Mouse (Mus musculus) cortical plate, adult 2 months (tissue): ENCODE measurements around the gene Pde6h. TPM values are rescaled to one million over a fixed set of nuclear protein-coding genes. Genes with fewer than 3 reads are reported as not detected.

Experiments used
- H3K27ac ChIP-seq: fragments of 200-500 bp; 2 replicates; pipeline ENCODE4 v1.5.1; 2012; ENCODE audit warnings: low read length, control low read depth, inconsistent platforms; ENCODE audit not compliant: insufficient read depth
- H3K4me1 ChIP-seq: fragments of 200-500 bp; 2 replicates; pipeline ENCODE4 v1.6.1; 2011; ENCODE audit warnings: low read length; ENCODE audit not compliant: control insufficient read depth, insufficient read depth
- H3K4me3 ChIP-seq: fragments of 200-500 bp; 2 replicates; pipeline ENCODE4 v1.5.1; 2011; ENCODE audit warnings: mild to moderate bottlenecking, low read length, control low read depth; ENCODE audit not compliant: insufficient read depth
- CTCF ChIP-seq: fragments of 200-500 bp; IDR thresholded peaks from 2 replicates; pipeline ENCODE4 v1.5.1; 2011; ENCODE audit warnings: mild to moderate bottlenecking, control low read depth, low read length; ENCODE audit not compliant: insufficient read depth; ENCODE audit errors: extremely low read depth
- POLR2A ChIP-seq: fragments of 200-500 bp; IDR thresholded peaks from 2 replicates; pipeline ENCODE4 v1.6.1; 2011; ENCODE audit warnings: mild to moderate bottlenecking, low read length, control low read depth; ENCODE audit not compliant: insufficient read depth; ENCODE audit errors: extremely low read depth
- polyA plus RNA-seq: library from polyadenylated mRNA; depleted of rRNA; stranded (reverse); fragments of >200 nt; gene quantifications from 2 replicates; pipeline ENCODE4 v1.2.3, GENCODE M21; 2012; rRNA removed

Gene Pde6h
- polyA plus RNA-seq, 1 experiment, result 0.46 TPM

- Histone ChIP-seq H3K4me1 (no peaks in the 10 kb centered on the region), H3K27ac (no peak overlapping the region), H3K4me3 (no peak overlapping the region)
- no peak for TF ChIP-seq CTCF
- no peak for TF ChIP-seq POLR2A
Observed at GRCm38 (mm10) chr6:137004359-137004758, 80.7 kb downstream of the Pde6h start.

GRCm38 (mm10) chr6:137011187-137011586 is 87.6 kb downstream of the Pde6h start:
- Histone ChIP-seq H3K4me1 (no peaks in the 10 kb centered on the region), H3K4me3 (no peak overlapping the region), H3K27ac (no peak overlapping the region)
- no peak for TF ChIP-seq CTCF
- no peak for TF ChIP-seq POLR2A

GRCm38 (mm10) chr6:137014346-137014745 is 90.7 kb downstream of the Pde6h start:
- Histone ChIP-seq H3K4me1 (no peaks in the 10 kb centered on the region), H3K4me3 (no peak overlapping the region), H3K27ac (no peak overlapping the region)
- TF ChIP-seq POLR2A, result no peak
- TF ChIP-seq CTCF, result no peak

- H3K4me1 ChIP-seq, result no peaks in the 10 kb centered on the region
- TF ChIP-seq CTCF, result no peak
- TF ChIP-seq POLR2A, result no peak
- H3K27ac ChIP-seq, result no peak overlapping the region
- no peak overlapping the region for H3K4me3 ChIP-seq
Observed at GRCm38 (mm10) chr6:137017216-137017973, 93.8 kb downstream of the Pde6h start.

Other genes starting within 250 kb of the Pde6h start
- gene Gucy2c, start 142.1 kb upstream of the Pde6h start, polyA plus RNA-seq, result 0.11 and 0.15 TPM in 2 replicates
- gene Hist4h4, start 119.4 kb upstream of the Pde6h start, polyA plus RNA-seq, result 0.51 and 1.1 TPM in 2 replicates
- gene H2afj, start 115.6 kb upstream of the Pde6h start, polyA plus RNA-seq, result 135 and 139 TPM in 2 replicates
- gene BC049715, start 96.2 kb upstream of the Pde6h start, polyA plus RNA-seq, result 1.0 and 1.4 TPM in 2 replicates
- 59.7 and 64.0 TPM in 2 replicates for gene Wbp11, start 95.6 kb upstream of the Pde6h start, polyA plus RNA-seq
- 6.5 and 8.7 TPM in 2 replicates for gene Smco3, start 88.4 kb upstream of the Pde6h start, polyA plus RNA-seq
- 0.06 TPM in 1 of 2 replicates, not detected in the other for gene Art4, start 66.1 kb upstream of the Pde6h start, polyA plus RNA-seq
- 152 and 207 TPM in 2 replicates for gene Mgp, start 48.0 kb upstream of the Pde6h start, polyA plus RNA-seq
- 0.21 and 0.25 TPM in 2 replicates for gene Erp27, start 1.7 kb upstream of the Pde6h start, polyA plus RNA-seq
- 23.5 and 25.7 TPM in 2 replicates for gene Arhgdib, start 18.1 kb downstream of the Pde6h start, polyA plus RNA-seq
- 6.8 and 7.1 TPM in 2 replicates for gene Rerg, start 246.7 kb downstream of the Pde6h start, polyA plus RNA-seq